Mouse (Mus musculus): ENCODE measurements at regions not wholly inside any gene's neighbourhood (a gene's known extent, or its start where the extent isn't known, plus 50 kb on each side); places are given as distances from the start of the nearest gene placed in this dataset.

DNA sequence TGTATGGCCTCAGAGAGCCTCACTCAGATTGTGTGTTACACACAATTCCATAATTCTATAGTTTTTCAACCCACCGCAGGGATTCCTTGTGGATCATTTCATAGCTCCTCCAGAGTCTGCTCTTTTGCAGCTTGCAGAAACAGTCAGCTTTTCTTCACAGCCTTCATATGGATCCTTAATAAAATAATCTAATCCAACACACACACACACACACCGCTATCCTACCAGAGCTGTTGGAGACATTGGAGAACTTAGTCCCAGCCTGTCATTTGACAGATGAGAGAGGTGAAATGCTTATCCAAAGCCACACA, 71.2 kb upstream of the Foxo1 start:
- DNase-seq (ENCODE audit: low spot score): no peak

DNA sequence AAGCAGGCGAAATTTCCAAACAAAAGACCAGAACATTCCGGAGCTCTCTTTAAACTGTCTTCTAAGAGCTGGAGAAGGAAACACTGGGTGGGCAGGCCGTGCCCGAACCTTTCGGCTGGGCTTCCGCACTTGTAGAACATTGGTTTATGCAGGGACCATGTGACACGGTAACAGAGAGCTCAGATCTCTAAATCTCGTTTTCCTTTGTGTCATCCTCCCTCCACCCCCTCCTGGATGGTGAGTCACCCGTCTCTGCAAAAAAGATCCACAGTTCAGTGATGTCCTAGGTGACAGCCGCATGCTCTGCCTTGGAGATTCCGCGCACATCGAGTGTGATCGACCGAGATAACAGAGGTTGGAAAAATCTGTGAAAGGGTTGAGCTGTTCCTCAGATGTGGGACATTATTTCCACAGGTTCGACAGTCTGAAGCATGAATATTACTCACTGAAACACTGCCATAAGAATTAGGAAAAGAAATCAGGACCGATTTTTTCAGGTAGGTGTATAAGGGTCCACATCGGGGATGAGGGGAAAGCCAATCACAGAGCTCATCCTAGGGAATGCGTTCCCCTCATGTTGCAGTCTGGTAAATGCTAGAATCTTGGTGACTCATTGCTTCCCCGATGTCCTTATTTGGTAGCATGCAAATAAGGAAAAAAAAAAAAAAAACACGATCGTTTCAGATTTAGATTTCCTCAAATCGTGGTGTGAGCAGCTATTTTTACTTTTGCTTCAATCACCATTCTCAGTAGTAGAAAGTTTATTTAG, 70.0 kb upstream of the Foxo1 start:
- no peak for DNase-seq (ENCODE audit: low spot score)

DNA sequence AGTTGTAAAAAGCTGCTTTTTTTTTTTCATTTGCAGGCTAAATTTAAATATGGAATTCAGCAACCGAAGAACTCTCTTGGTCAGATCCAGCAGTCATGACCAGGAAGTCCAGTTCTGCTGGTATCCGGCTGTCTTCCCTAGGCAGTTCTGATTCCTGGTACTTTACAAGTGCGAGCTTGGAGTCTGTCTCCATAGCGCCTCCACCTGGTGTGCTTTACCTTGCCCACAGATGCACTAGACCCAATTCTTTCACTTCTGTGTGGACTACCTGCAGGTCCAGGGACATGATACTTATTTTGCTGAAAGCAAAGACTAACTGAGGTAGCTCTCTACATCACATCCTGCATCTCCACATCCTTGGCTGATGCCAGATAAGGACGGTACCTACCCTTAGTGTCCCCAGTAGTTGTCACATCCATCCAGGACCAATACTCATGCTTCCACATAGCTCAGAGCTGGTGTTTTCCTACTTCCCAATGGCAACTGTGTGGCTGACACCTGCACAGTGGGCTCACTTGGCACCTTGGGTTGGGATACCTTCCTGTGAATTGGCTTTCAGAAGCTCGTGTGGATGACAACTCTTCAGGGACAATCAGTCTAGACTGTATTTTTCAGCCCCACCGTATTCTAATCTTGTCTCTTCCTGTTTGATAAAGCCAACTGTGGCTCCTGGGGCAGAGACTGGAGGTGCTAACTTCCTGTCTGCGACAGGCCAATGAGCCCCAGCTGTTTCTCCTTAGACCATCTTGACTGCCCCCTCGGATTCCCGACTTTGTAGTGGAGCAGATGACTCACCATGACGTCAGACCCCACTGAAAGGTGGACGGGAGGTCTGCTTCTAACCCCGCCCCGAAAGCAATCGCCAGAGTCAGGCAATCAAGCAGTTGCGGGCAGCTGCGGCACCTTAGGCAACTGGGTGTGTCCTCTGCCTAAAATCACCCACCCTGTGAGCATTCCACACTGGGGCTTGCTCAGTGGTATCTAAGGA, 69.1 kb upstream of the Foxo1 start:
- peak; percentile 9 for DNase-seq (ENCODE audit: low spot score)

DNA sequence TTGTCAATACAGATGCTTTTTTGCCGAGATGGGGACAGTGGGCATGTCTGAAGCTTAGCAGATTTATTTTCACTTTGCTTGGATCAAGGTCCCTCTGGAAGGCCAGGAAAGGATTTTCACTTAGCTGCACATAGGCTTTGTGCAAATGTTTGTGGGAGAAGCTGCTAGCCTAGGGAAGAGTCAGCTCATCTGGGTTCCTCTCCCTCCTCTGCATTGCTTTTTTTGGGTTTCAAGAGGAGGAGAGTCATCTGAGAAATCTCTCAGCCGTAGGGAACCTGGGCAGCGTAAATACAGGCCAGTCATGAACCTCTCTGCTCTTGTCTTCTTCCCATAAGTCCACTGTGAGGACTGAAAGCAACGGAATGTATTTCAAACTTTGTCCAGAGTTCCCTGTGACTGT, 68.0 kb upstream of the Foxo1 start:
- no peak for DNase-seq (ENCODE audit: low spot score)

DNA sequence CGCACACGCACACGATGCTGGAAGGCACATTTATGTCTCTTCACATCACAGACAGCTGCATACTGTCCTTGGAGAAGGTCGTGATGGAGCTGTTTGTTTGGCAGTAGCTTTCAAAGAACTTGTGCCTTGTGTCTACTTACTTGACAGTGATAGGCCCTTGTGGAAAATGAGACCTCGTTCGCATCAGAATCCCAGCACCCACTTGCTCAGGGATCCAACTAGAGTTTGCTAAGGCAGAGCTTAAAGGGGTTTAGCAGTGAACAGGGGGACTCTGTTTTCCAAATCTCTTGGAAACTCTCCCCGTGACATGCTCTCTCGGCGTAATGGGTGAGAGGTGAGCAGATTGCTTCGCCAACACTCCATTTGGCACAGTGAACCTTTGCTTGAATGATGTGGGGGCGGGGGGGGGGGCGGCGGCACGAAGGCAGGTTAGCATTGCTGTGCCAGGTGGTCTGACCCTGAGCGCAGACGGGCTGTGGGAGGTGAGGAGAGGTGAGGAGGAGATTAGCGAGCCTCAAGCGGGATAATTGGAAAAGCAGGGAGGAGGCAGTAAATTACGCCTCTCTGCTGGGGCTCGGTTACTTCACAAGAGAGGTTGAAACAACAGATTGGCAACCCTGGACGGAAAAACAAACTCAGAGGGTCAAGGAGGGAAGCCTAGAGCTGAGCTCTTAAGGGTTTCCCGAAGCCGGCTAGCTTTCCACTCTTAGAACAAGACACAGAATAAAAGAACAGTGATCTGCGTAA, 57.4 kb upstream of the Foxo1 start:
- DNase-seq (ENCODE audit: low spot score): no peak

DNA sequence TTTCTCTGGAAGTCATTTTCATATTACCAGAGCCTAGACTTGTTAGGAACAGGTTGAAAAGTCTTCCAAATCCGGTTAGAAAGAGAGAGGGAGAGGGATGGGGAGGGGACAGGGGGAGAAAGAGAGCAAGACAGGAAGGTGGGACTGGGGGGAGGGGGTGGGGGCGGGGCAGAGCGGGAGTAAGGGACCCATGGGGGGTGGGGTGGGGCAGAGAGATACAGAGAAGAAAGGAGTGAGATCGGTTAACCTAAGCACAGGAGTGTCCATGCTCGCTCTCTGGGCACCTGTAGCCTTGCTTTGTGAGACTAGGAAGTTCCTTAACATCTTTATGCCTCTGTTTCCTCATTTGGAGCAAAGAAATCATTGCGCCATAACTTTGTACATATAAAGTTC, 56.8 kb upstream of the Foxo1 start:
- no peak for DNase-seq (ENCODE audit: low spot score)

DNA sequence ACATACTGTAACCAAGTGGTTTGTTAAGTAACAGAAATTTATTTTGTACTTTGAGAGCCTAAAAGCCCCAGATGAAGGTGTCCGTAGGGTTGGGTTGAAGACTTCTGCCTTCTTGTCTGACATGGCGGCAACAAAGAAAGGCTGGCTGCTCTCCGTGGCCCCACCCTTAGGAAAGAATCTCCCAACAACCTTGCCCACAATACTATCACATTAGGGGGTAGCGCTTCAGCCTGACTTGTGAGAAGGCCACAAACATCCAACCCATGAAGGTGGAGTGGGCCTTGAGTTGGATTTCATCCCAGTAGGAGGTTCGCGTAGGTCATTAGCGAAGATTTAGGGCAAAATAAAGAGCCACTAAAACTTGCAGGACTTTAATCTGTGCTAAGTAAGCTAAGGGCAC, 54.0 kb upstream of the Foxo1 start:
- DNase-seq (ENCODE audit: low spot score): no peak

DNA sequence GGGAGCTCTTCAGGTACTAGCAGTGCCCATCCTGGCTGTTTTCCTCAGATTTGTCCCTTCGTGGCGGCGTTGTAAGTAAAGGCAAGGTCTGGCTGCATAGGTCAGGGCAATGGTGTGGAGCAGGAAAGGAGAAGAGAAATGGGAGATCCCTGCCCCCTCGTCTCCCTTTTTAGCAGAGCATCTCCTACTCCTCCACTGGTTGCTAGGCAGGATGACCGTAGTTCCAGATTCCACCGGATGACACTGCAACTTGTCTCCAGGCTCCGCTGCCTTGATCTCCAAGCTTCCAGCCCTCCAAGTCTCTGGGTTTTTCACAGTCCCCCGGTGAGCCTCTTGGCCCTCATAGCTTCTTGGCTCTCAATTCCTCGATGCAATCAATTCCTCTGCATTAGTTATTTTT, 53.1 kb upstream of the Foxo1 start:
- no peak for DNase-seq (ENCODE audit: low spot score)

Data from c-Kit-positive CD71-positive TER-119-positive erythroid progenitor cells, embryonic 14.5 days (primary cell).